Mouse (Mus musculus): ENCODE measurements around the gene Th.

Gene Th

GRCm38 (mm10) chr7:142901774-142902173, 29.2 kb downstream of the Th start:
- no peak for DNase-seq (ENCODE audit: low spot score)

GRCm38 (mm10) chr7:142899872-142900271, 31.1 kb downstream of the Th start:
- no peak for DNase-seq (ENCODE audit: low spot score)

GRCm38 (mm10) chr7:142897471-142897870, 33.5 kb downstream of the Th start:
- no peak for DNase-seq (ENCODE audit: low spot score)

GRCm38 (mm10) chr7:142895901-142896665, 34.8 kb downstream of the Th start:
- no peak for DNase-seq (ENCODE audit: low spot score)

GRCm38 (mm10) chr7:142895223-142895840, 35.6 kb downstream of the Th start:
- no peak for DNase-seq (ENCODE audit: low spot score)

- DNase-seq (ENCODE audit: low spot score) = peak; percentile 75
These were observed 36.3 kb downstream of the Th start for GRCm38 (mm10) chr7:142894669-142895068.

- no peak for DNase-seq (ENCODE audit: low spot score)
These were observed 36.9 kb downstream of the Th start for GRCm38 (mm10) chr7:142893721-142894639.

GRCm38 (mm10) chr7:142893296-142893695, 37.6 kb downstream of the Th start:
- DNase-seq (ENCODE audit: low spot score) = no peak

- DNase-seq (ENCODE audit: low spot score) = no peak
These were observed 61.3 kb downstream of the Th start for GRCm38 (mm10) chr7:142869419-142870163.

- no peak for DNase-seq (ENCODE audit: low spot score)
These were observed 80.2 kb downstream of the Th start for GRCm38 (mm10) chr7:142850681-142851080.

Data from ovary, postnatal 10 days (tissue).